18 mouse cellular contexts compared by ENCODE assay signal in genomic region chr3:4226986-4227385, GRCm38 (mm10).
"Had no signal": no experiment of that assay in that cellular context is flagged by ENCODE, and none has a peak within 500 bp of the region (broad histone marks: within the 10 kb centered on the region; RNA-seq: fewer than 3 reads in every experiment).

No protein-coding gene starts in this region.

- H3K4me3 ChIP-seq: kidney, embryonic 15.5 days; left cerebral cortex, adult 2 months; liver, embryonic 13.5 days had no signal

- H3K27me3 ChIP-seq: kidney, embryonic 15.5 days; liver, embryonic 13.5 days had no signal

- H3K9ac ChIP-seq: kidney, embryonic 15.5 days; liver, embryonic 13.5 days had no signal

- H3K9me3 ChIP-seq: kidney, embryonic 15.5 days; liver, embryonic 13.5 days had no signal

- DNase-seq: kidney, adult 2 months; kidney, postnatal 10 days; kidney, postnatal 36 days; layer of hippocampus, postnatal 36 days; liver, embryonic 13.5 days; lung, adult 2 months; lung, postnatal 14 days; lung, postnatal 4 days; right cerebral cortex, adult 18-20 months; right cerebral cortex, postnatal 14 days; right cerebral cortex, postnatal 4 days; thymus, adult 2 months; thymus, postnatal 14 days; thymus, postnatal 4 days had no signal

- H3K4me2 ChIP-seq: kidney, embryonic 15.5 days; liver, embryonic 13.5 days; midbrain, embryonic 11.5 days had no signal

- H3K4me1 ChIP-seq: kidney, embryonic 15.5 days; liver, embryonic 13.5 days had no signal

- H3K36me3 ChIP-seq: kidney, embryonic 15.5 days; liver, embryonic 13.5 days had no signal

- H3K27ac ChIP-seq: kidney, embryonic 15.5 days; left cerebral cortex, adult 2 months; liver, embryonic 13.5 days; stomach, postnatal 0 days had no signal
